Mouse (Mus musculus) myocyte (in vitro differentiated cells): ENCODE data around the gene Sema3a.

Source experiments
- CEBPB ChIP-seq: IDR thresholded peaks from 2 replicates; pipeline ENCODE4 v1.6.1; 2011; ENCODE audit warnings: mild to moderate bottlenecking, moderate library complexity; ENCODE audit not compliant: poor library complexity, insufficient read depth, severe bottlenecking
- E2F4 ChIP-seq: IDR thresholded peaks from one replicate; pipeline ENCODE4 v1.6.1; 2011; ENCODE audit warnings: mild to moderate bottlenecking, control low read depth, moderate library complexity; ENCODE audit not compliant: insufficient read depth
- MAX ChIP-seq: IDR thresholded peaks from one replicate; pipeline ENCODE4 v1.6.1; 2011; ENCODE audit warnings: low read depth, mild to moderate bottlenecking, control low read depth
- MYOD1 ChIP-seq, 3 experiments: IDR thresholded peaks; one replicate each; pipeline ENCODE4 v1.6.1; 2011; ENCODE audit warnings: control low read depth in 2 of 3, low read depth in 2 of 3, mild to moderate bottlenecking in 2 of 3, moderate library complexity in 1 of 3; ENCODE audit not compliant: insufficient read length in 2 of 3, control insufficient read depth in 1 of 3
- MYOG ChIP-seq, 3 experiments: IDR thresholded peaks; one replicate each; pipeline ENCODE4 v1.6.1; 2011; ENCODE audit warnings: control low read depth in 2 of 3, low read depth in 2 of 3, mild to moderate bottlenecking in 2 of 3; ENCODE audit not compliant: insufficient read length in 2 of 3, control insufficient read depth in 1 of 3, insufficient read depth in 1 of 3
- POLR2A ChIP-seq: IDR thresholded peaks from one replicate; pipeline ENCODE4 v1.6.1; 2011; ENCODE audit warnings: low read depth, mild to moderate bottlenecking, control low read depth, moderate library complexity; ENCODE audit not compliant: insufficient read length
- POLR2AphosphoS2 ChIP-seq: IDR thresholded peaks from one replicate; pipeline ENCODE4 v1.6.1; 2011; ENCODE audit warnings: low read depth, control low read depth; ENCODE audit not compliant: insufficient read length
- REST ChIP-seq: IDR thresholded peaks from one replicate; pipeline ENCODE4 v1.6.1; 2011; ENCODE audit warnings: mild to moderate bottlenecking, control low read depth, moderate library complexity; ENCODE audit not compliant: insufficient read depth, insufficient read length
- TCF12 ChIP-seq: IDR thresholded peaks from one replicate; pipeline ENCODE4 v1.6.1; 2011; ENCODE audit warnings: mild to moderate bottlenecking, control low read depth; ENCODE audit not compliant: poor library complexity, insufficient read depth, severe bottlenecking
- USF1 ChIP-seq: IDR thresholded peaks from one replicate; pipeline ENCODE4 v1.6.1; 2011; ENCODE audit warnings: low read depth, mild to moderate bottlenecking, control low read depth, moderate library complexity

DNA sequence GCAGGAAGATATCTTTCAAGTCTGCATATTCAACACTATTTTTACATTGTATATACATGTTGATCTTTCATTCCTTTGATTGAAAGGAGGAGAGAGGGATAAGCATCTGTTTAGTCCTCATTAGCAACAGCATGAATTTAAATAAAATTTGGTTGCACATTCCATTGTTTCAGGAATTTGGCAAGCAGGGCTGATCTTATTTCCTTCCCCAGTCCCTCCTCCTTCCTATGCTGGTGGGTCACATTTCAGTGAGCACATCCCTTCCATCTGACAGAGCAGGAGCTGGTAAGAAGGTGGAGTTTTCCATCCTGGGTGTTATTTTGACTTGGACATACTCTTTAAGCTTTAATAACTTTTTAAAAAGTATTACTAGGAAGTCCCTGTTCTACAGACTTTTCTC lies 315.9 kb downstream of the Sema3a start:
- TF ChIP-seq POLR2A (no peak), REST (no peak), POLR2AphosphoS2 (no peak), MYOD1 (IDR thresholded peaks at IDR 0.05; ENCODE audit: control insufficient read depth in 1 of 3, insufficient read length in 2 of 3, low read depth in 2 of 3) (no peak), MAX (no peak), TCF12 (no peak), USF1 (no peak), E2F4 (no peak), MYOG (IDR thresholded peaks at IDR 0.05; ENCODE audit: control insufficient read depth in 1 of 3, insufficient read depth in 1 of 3, insufficient read length in 2 of 3, low read depth in 2 of 3) (no peak), CEBPB (no peak)
